Mouse (Mus musculus) bone marrow, adult 2 months (tissue): ENCODE measurements at regions not wholly inside any gene's neighbourhood (a gene's known extent, or its start where the extent isn't known, plus 50 kb on each side); places are given as distances from the start of the nearest gene placed in this dataset.

Source experiments
- CTCF ChIP-seq: fragments of 200-500 bp; IDR thresholded peaks from 2 replicates; pipeline ENCODE4 v1.5.1; 2011; ENCODE audit warnings: low read length, control low read depth; ENCODE audit not compliant: control insufficient read depth, insufficient read depth
- POLR2A ChIP-seq: fragments of 200-500 bp; IDR thresholded peaks from 2 replicates; pipeline ENCODE4 v1.6.1; 2011; ENCODE audit warnings: low read depth, mild to moderate bottlenecking, control low read depth, low read length, borderline replicate concordance; ENCODE audit not compliant: control insufficient read depth

DNA sequence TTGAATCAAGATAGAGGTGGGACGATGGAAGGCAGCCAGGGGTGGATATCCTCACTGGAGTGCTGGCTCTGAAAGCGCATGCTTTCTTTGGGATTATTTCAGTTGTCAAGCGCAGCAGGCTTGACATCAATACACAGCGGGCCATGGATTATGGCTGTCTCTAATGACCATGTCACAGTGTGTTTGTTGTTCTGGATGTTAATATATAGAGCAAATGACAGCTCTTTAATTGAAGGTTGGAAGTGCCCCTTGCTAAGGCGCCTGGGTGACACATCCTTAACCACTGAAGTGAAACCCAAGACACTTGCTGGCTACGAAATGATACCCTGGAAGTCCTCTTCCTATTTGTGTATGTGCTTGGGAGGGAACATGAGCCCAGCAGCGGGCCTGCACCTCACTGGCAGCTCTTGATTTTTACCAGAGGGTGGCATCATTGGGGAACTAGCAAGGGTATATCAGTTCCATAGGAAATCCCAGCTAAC lies 200.5 kb upstream of the Rasgrp1 start:
- TF ChIP-seq CTCF (no peak), POLR2A (no peak)
